Mouse (Mus musculus) MEL (cell line): ENCODE data around the gene Myt1l. TPM values are rescaled to one million over a fixed set of nuclear protein-coding genes. Genes with fewer than 3 reads are reported as not detected.

Experiments used
- DNase-seq: peaks from one replicate; pipeline ENCODE4 v3.0.0; 2011; ENCODE audit warnings: low read depth, low spot score
- H3K27ac ChIP-seq: 2 replicates; pipeline ENCODE4 v1.5.1; 2012; ENCODE audit warnings: low read depth, mild to moderate bottlenecking, control low read depth, low read length, moderate library complexity; ENCODE audit not compliant: control insufficient read depth
- H3K27me3 ChIP-seq, 2 experiments: fragments of 150-350 bp in 1 of 2; sonication (generic) in 1 of 2; 2 replicates each; pipeline ENCODE4 v1.6.1; 2012; ENCODE audit warnings: low read length in 2 of 2, mild to moderate bottlenecking in 2 of 2, improper control_type of control experiment in 1 of 2, moderate library complexity in 1 of 2; ENCODE audit not compliant: insufficient read depth in 2 of 2, control insufficient read depth in 1 of 2
- H3K36me3 ChIP-seq, 2 experiments: 2 replicates each; pipeline ENCODE4 v1.6.1; 2012 to 2014; ENCODE audit warnings: low read length in 2 of 2, improper control_type of control experiment in 1 of 2, inconsistent platforms in 1 of 2, mild to moderate bottlenecking in 1 of 2; ENCODE audit not compliant: insufficient read depth in 2 of 2, control insufficient read depth in 1 of 2
- H3K4me1 ChIP-seq, 2 experiments: fragments of 150-350 bp in 1 of 2; sonication (generic) in 1 of 2; 2 replicates each; pipeline ENCODE4 v1.6.1; 2012; ENCODE audit warnings: low read length in 2 of 2, improper control_type of control experiment in 1 of 2, mild to moderate bottlenecking in 1 of 2; ENCODE audit not compliant: insufficient read depth in 2 of 2, control insufficient read depth in 1 of 2
- H3K4me3 ChIP-seq, 2 experiments: fragments of 150-350 bp in 1 of 2; sonication (generic) in 1 of 2; 2 replicates each; pipeline ENCODE4 v1.5.1; 2012; ENCODE audit warnings: low read depth in 2 of 2, low read length in 2 of 2, mild to moderate bottlenecking in 2 of 2, moderate library complexity in 2 of 2, control low read depth in 1 of 2, improper control_type of control experiment in 1 of 2; ENCODE audit not compliant: control insufficient read depth in 1 of 2, insufficient read depth in 1 of 2
- H3K79me2 ChIP-seq: 2 replicates; pipeline ENCODE4 v1.6.1; 2012; ENCODE audit warnings: mild to moderate bottlenecking, low read length, moderate library complexity; ENCODE audit not compliant: control insufficient read depth, poor library complexity, insufficient read depth
- H3K9ac ChIP-seq: 2 replicates; pipeline ENCODE4 v1.6.1; 2012; ENCODE audit warnings: low read depth, mild to moderate bottlenecking, control low read depth, low read length, moderate library complexity; ENCODE audit not compliant: control insufficient read depth, poor library complexity, severe bottlenecking
- H3K9me3 ChIP-seq: fragments of 150-350 bp; sonication (generic); replicated peaks from 2 replicates; pipeline ENCODE4 v1.6.1; 2012; ENCODE audit warnings: mild to moderate bottlenecking, low read length, improper control_type of control experiment, moderate library complexity; ENCODE audit not compliant: insufficient read depth
- BHLHE40 ChIP-seq: IDR thresholded peaks from 2 replicates; pipeline ENCODE4 v1.6.1; 2012; ENCODE audit warnings: low read depth, mild to moderate bottlenecking, inconsistent platforms, low read length, improper control_type of control experiment, borderline replicate concordance
- CHD1 ChIP-seq: IDR thresholded peaks from 2 replicates; pipeline ENCODE4 v1.6.1; 2012; ENCODE audit warnings: low read depth, mild to moderate bottlenecking, inconsistent platforms, low read length, improper control_type of control experiment
- CHD2 ChIP-seq: IDR thresholded peaks from 2 replicates; pipeline ENCODE4 v1.6.1; 2011; ENCODE audit warnings: low read length, improper control_type of control experiment
- CTCF ChIP-seq, 3 experiments: IDR thresholded peaks in 2 of 3; conservative IDR thresholded peaks in 1 of 3; 2 replicates each; pipeline ENCODE4 v1.5.1; 2011 to 2012; ENCODE audit warnings: low read length in 3 of 3, low read depth in 2 of 3, mild to moderate bottlenecking in 2 of 3, improper control_type of control experiment in 1 of 3, inconsistent platforms in 1 of 3, mixed read lengths in 1 of 3, moderate library complexity in 1 of 3; ENCODE audit not compliant: control insufficient read depth in 1 of 3, insufficient read depth in 1 of 3, poor library complexity in 1 of 3, severe bottlenecking in 1 of 3
- E2F4 ChIP-seq: IDR thresholded peaks from 2 replicates; pipeline ENCODE4 v1.6.1; 2011; ENCODE audit warnings: low read depth, low read length, improper control_type of control experiment, borderline replicate concordance
- ELF1 ChIP-seq: IDR thresholded peaks from 2 replicates; pipeline ENCODE4 v1.6.1; 2014; ENCODE audit warnings: low read depth, mild to moderate bottlenecking, inconsistent platforms, low read length, improper control_type of control experiment, moderate library complexity
- ETS1 ChIP-seq: IDR thresholded peaks from 2 replicates; pipeline ENCODE4 v1.6.1; 2012; ENCODE audit warnings: low read depth, mild to moderate bottlenecking, inconsistent platforms, low read length, improper control_type of control experiment, moderate library complexity
- GATA1 ChIP-seq: IDR thresholded peaks from 2 replicates; pipeline ENCODE4 v1.6.1; 2011; ENCODE audit warnings: low read depth, low read length, improper control_type of control experiment
- HCFC1 ChIP-seq: IDR thresholded peaks from 2 replicates; pipeline ENCODE4 v1.6.1; 2012; ENCODE audit warnings: low read depth, mild to moderate bottlenecking, inconsistent platforms, low read length, improper control_type of control experiment, moderate library complexity
- KAT2A ChIP-seq: conservative IDR thresholded peaks from 2 replicates; pipeline ENCODE4 v1.6.1; 2012; ENCODE audit warnings: low read depth, low read length, improper control_type of control experiment, inconsistent platforms
- MAX ChIP-seq: IDR thresholded peaks from 2 replicates; pipeline ENCODE4 v1.6.1; 2011; ENCODE audit warnings: low read length, improper control_type of control experiment
- MYB ChIP-seq: IDR thresholded peaks from 2 replicates; pipeline ENCODE4 v1.6.1; 2011; ENCODE audit warnings: mild to moderate bottlenecking, low read depth, low read length, improper control_type of control experiment
- MYC ChIP-seq: IDR thresholded peaks from 2 replicates; pipeline ENCODE4 v1.6.1; 2011; ENCODE audit warnings: low read depth, mild to moderate bottlenecking, low read length, improper control_type of control experiment, moderate library complexity
- NRF1 ChIP-seq: IDR thresholded peaks from 2 replicates; pipeline ENCODE4 v1.6.1; 2014; ENCODE audit warnings: low read depth, mild to moderate bottlenecking, inconsistent platforms, low read length, improper control_type of control experiment, moderate library complexity; ENCODE audit not compliant: poor library complexity, insufficient read depth, severe bottlenecking
- POLR2A ChIP-seq, 2 experiments: IDR thresholded peaks; 2 replicates each; pipeline ENCODE4 v1.6.1; 2011 to 2012; ENCODE audit warnings: low read length in 2 of 2, mild to moderate bottlenecking in 2 of 2, control low read depth in 1 of 2, improper control_type of control experiment in 1 of 2, low read depth in 1 of 2, moderate library complexity in 1 of 2; ENCODE audit not compliant: control insufficient read depth in 1 of 2, insufficient read depth in 1 of 2, poor library complexity in 1 of 2
- POLR2AphosphoS2 ChIP-seq: IDR thresholded peaks from 2 replicates; pipeline ENCODE4 v1.6.1; 2011; ENCODE audit warnings: low read length, improper control_type of control experiment
- POLR2AphosphoS5 ChIP-seq: IDR thresholded peaks from 2 replicates; pipeline ENCODE4 v1.6.1; 2012; ENCODE audit warnings: low read depth, borderline replicate concordance, mild to moderate bottlenecking, inconsistent platforms, low read length, moderate library complexity, mixed read lengths
- RCOR1 ChIP-seq: IDR thresholded peaks from 2 replicates; pipeline ENCODE4 v1.6.1; 2012; ENCODE audit warnings: low read depth, mild to moderate bottlenecking, inconsistent platforms, low read length, improper control_type of control experiment
- SMC3 ChIP-seq: IDR thresholded peaks from 2 replicates; pipeline ENCODE4 v1.6.1; 2011; ENCODE audit warnings: low read depth, low read length, improper control_type of control experiment
- TAL1 ChIP-seq: IDR thresholded peaks from 2 replicates; pipeline ENCODE4 v1.6.1; 2012; ENCODE audit warnings: mild to moderate bottlenecking, inconsistent platforms, low read length, moderate library complexity, mixed read lengths
- TBP ChIP-seq: IDR thresholded peaks from 2 replicates; pipeline ENCODE4 v1.8.0; 2011; ENCODE audit warnings: low read depth, low read length, improper control_type of control experiment
- TCF12 ChIP-seq: IDR thresholded peaks from 2 replicates; pipeline ENCODE4 v1.6.1; 2014; ENCODE audit warnings: low read depth, mild to moderate bottlenecking, inconsistent platforms, low read length, improper control_type of control experiment, moderate library complexity
- UBTF ChIP-seq: IDR thresholded peaks from 2 replicates; pipeline ENCODE4 v1.6.1; 2012; ENCODE audit warnings: low read depth, mild to moderate bottlenecking, inconsistent platforms, low read length, improper control_type of control experiment, moderate library complexity, borderline replicate concordance; ENCODE audit not compliant: insufficient read depth
- USF1 ChIP-seq: IDR thresholded peaks from 2 replicates; pipeline ENCODE4 v1.6.1; 2014; ENCODE audit warnings: low read depth, mild to moderate bottlenecking, inconsistent platforms, low read length, improper control_type of control experiment, moderate library complexity
- USF2 ChIP-seq, 2 experiments: IDR thresholded peaks; 2 replicates each; pipeline ENCODE4 v1.6.1; 2011 to 2012; ENCODE audit warnings: improper control_type of control experiment in 2 of 2, low read length in 2 of 2, borderline replicate concordance in 1 of 2, inconsistent platforms in 1 of 2, low read depth in 1 of 2, mild to moderate bottlenecking in 1 of 2; ENCODE audit not compliant: insufficient read depth in 1 of 2
- ZC3H11A ChIP-seq: IDR thresholded peaks from 2 replicates; pipeline ENCODE4 v1.6.1; 2012; ENCODE audit warnings: low read depth, mild to moderate bottlenecking, inconsistent platforms, low read length, improper control_type of control experiment
- ZNF384 ChIP-seq: IDR thresholded peaks from 2 replicates; pipeline ENCODE4 v1.6.1; 2012; ENCODE audit warnings: low read depth, mild to moderate bottlenecking, inconsistent platforms, low read length, improper control_type of control experiment
- polyA plus RNA-seq, 2 experiments: library from polyadenylated mRNA; stranded (reverse) in 1 of 2; unstranded in 1 of 2; fragments of >175 nt in 1 of 2; fragments of >200 nt in 1 of 2; gene quantifications; 2 replicates each; pipeline versions ENCODE4 v1.2.1 to v1.2.4; 2012; ENCODE audit warnings: low replicate concordance in 2 of 2, low read depth in 1 of 2; ENCODE audit not compliant: insufficient read length in 2 of 2, insufficient read depth in 1 of 2, missing spikeins in 1 of 2
- total RNA-seq: library from RNA; depleted of rRNA; stranded (reverse); fragments of 300-350 nt; gene quantifications from 2 replicates; pipeline ENCODE4 v1.2.3, GENCODE M21; 2012

Myt1l gene
- total and polyA plus RNA-seq, 3 experiments, result not detected

DNA sequence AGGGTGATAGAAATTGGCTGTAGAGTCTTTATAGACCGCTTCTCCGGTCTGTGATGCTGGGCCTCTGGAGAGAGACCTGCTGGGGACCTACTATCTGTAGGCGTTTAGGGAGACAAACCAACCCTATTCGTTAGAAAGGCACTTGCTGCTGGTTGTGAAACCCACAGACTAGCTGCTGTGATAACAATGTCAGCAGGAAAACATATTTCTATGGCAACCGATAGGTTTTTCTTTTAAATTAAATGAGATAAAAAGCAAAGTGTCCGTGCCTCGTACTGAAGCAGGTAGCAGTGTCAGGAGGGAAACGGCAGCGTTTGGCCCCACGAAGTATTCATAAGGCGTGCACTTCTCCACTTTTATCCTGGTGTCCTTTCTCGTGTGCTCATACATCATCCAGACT lies 127.5 kb downstream of the Myt1l start:
- Histone ChIP-seq H3K4me1 (no peaks in the 10 kb centered on the region), H3K36me3 (no peaks in the 10 kb centered on the region), H3K9me3 (no peaks in the 10 kb centered on the region), H3K27me3 (no peaks in the 10 kb centered on the region), H3K4me3 (no peak overlapping the region)
- no peak for TF ChIP-seq CHD1
- TF ChIP-seq GATA1, result no peak
- TF ChIP-seq, all 39 proteins: peak for 0
- Histone ChIP-seq H3K27ac (no peak overlapping the region), H3K9ac (no peak overlapping the region), H3K79me2 (no peaks in the 10 kb centered on the region)
- DNase-seq, result peak; percentile 4

DNA sequence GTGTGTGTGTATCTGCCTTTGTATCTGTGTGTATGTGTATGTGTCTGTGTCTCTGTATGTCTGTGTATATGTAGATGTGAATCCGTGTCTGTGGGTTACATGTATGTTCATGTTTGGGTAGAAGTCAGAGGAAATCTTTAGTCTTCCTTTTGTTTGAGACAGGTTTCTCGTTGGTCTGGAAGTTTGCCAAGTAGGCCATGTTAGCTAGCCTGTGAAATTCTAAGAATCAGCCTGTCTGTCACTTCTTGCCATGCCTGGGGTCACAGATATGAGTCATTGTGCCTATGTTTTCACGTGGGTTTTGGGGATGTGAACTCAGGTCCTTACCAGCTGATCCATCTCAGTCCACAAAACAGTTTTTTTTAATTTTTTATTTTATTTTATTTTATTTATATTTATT lies 128.9 kb downstream of the Myt1l start:
- Histone ChIP-seq H3K9me3 (no peaks in the 10 kb centered on the region), H3K4me1 (no peaks in the 10 kb centered on the region), H3K4me3 (no peak overlapping the region), H3K36me3 (no peaks in the 10 kb centered on the region), H3K9ac (no peak overlapping the region), H3K79me2 (no peaks in the 10 kb centered on the region), H3K27me3 (no peaks in the 10 kb centered on the region), H3K27ac (no peak overlapping the region)
- no peak for TF ChIP-seq MYB
- no peak for TF ChIP-seq CHD2
- no peak for TF ChIP-seq SMC3
- TF ChIP-seq GATA1, result no peak
- TF ChIP-seq ETS1, result no peak
- TF ChIP-seq MAX, result no peak
- TF ChIP-seq UBTF, result no peak
- no peak for TF ChIP-seq RCOR1
- TF ChIP-seq TCF12, result no peak
- no peak for TF ChIP-seq KAT2A
- TF ChIP-seq E2F4, result no peak
- peak; percentile 25 for DNase-seq

DNA sequence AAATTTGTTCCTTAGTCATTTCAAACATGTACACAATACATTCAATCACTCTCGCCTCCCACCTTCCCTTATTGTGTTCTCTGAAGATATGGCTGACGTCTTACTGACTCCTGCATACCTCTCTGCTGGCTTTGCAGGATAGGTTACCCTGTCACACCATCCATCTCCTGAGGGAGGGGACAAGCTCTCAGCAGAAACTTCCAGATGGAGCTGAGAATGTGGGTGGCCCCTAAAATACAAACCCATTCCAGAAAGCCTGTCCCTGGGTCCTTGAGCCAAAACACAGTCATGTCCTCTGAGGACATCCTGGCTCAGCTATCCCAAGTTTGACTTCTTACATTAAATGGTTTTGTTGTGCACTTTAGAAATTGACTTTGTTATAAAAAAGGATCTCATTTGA lies 129.7 kb downstream of the Myt1l start:
- no peaks in the 10 kb centered on the region for H3K9me3 ChIP-seq
- H3K27me3 ChIP-seq, result no peaks in the 10 kb centered on the region
- no peak overlapping the region for H3K27ac ChIP-seq
- H3K4me3 ChIP-seq, result no peak overlapping the region
- no peaks in the 10 kb centered on the region for H3K36me3 ChIP-seq
- H3K9ac ChIP-seq, result no peak overlapping the region
- no peaks in the 10 kb centered on the region for H3K4me1 ChIP-seq
- TF ChIP-seq CHD2 (no peak), ELF1 (no peak), HCFC1 (no peak), ZC3H11A (no peak), NRF1 (no peak), ZNF384 (no peak), CTCF (IDR thresholded peaks at IDR 0.05 in 2 of 3, conservative IDR thresholded peaks at IDR 0.05 in 1 of 3; ENCODE audit: control insufficient read depth in 1 of 3, insufficient read depth in 1 of 3, low read depth in 2 of 3, low read length in 3 of 3, poor library complexity in 1 of 3, severe bottlenecking in 1 of 3) (no peak), TAL1 (no peak), MYC (no peak), POLR2A (IDR thresholded peaks at IDR 0.05; ENCODE audit: control insufficient read depth in 1 of 2, insufficient read depth in 1 of 2, low read depth in 1 of 2, low read length in 2 of 2, poor library complexity in 1 of 2) (no peak), POLR2AphosphoS2 (no peak), SMC3 (no peak), MAX (no peak), TBP (no peak), BHLHE40 (no peak), POLR2AphosphoS5 (no peak), USF2 (IDR thresholded peaks at IDR 0.05; ENCODE audit: borderline replicate concordance in 1 of 2, insufficient read depth in 1 of 2, low read depth in 1 of 2, low read length in 2 of 2) (no peak), USF1 (no peak), UBTF (no peak)
- no peaks in the 10 kb centered on the region for H3K79me2 ChIP-seq
- DNase-seq, result no peak
